Mouse (Mus musculus) ES-Bruce4 (cell line): ENCODE results near the gene Nlk. TPM values are rescaled to one million over a fixed set of nuclear protein-coding genes. Genes with fewer than 3 reads are reported as not detected.

Experiments used
- H3K27ac ChIP-seq: 2 replicates; pipeline ENCODE4 v1.5.1; 2012; ENCODE audit warnings: low read length, inconsistent platforms; ENCODE audit not compliant: insufficient read depth
- H3K27me3 ChIP-seq: 2 replicates; pipeline ENCODE4 v1.6.1; 2012; ENCODE audit warnings: mild to moderate bottlenecking, low read length, inconsistent platforms; ENCODE audit not compliant: control insufficient read depth, poor library complexity, insufficient read depth, severe bottlenecking
- H3K36me3 ChIP-seq: 2 replicates; pipeline ENCODE4 v1.6.1; 2012; ENCODE audit warnings: inconsistent platforms, mild to moderate bottlenecking, low read length, moderate library complexity; ENCODE audit not compliant: control insufficient read depth, poor library complexity, insufficient read depth, severe bottlenecking
- H3K4me1 ChIP-seq: one replicate; pipeline ENCODE4 v1.8.1; 2011; ENCODE audit warnings: low read length; ENCODE audit not compliant: control insufficient read depth, insufficient read depth
- H3K4me3 ChIP-seq: 2 replicates; pipeline ENCODE4 v1.5.1; 2011; ENCODE audit warnings: low read depth, mild to moderate bottlenecking, low read length
- H3K9ac ChIP-seq: 2 replicates; pipeline ENCODE4 v1.6.1; 2012; ENCODE audit warnings: low read depth, mild to moderate bottlenecking, inconsistent platforms; ENCODE audit not compliant: poor library complexity, severe bottlenecking
- H3K9me3 ChIP-seq: replicated peaks from 2 replicates; pipeline ENCODE4 v1.6.1; 2012; ENCODE audit warnings: mild to moderate bottlenecking, low read length, inconsistent platforms; ENCODE audit not compliant: control insufficient read depth, poor library complexity, insufficient read depth, severe bottlenecking
- CTCF ChIP-seq: IDR thresholded peaks from one replicate; pipeline ENCODE4 v1.8.1; 2011; ENCODE audit warnings: low read depth, low read length
- EP300 ChIP-seq: IDR thresholded peaks from 2 replicates; pipeline ENCODE4 v1.6.1; 2011; ENCODE audit warnings: low read depth, low read length; ENCODE audit not compliant: insufficient read depth
- POLR2A ChIP-seq: IDR thresholded peaks from one replicate; pipeline ENCODE4 v1.8.1; 2011; ENCODE audit warnings: low read length; ENCODE audit not compliant: insufficient read depth
- polyA plus RNA-seq: library from polyadenylated mRNA; stranded (reverse); fragments of >200 nt; gene quantifications from 2 replicates; pipeline ENCODE4 v1.2.4, GENCODE M21; 2011; ENCODE audit warnings: low read depth; ENCODE audit not compliant: missing spikeins, insufficient read depth, insufficient read length

The Nlk gene
- polyA plus RNA-seq, 1 experiment: 39.7 TPM

DNA sequence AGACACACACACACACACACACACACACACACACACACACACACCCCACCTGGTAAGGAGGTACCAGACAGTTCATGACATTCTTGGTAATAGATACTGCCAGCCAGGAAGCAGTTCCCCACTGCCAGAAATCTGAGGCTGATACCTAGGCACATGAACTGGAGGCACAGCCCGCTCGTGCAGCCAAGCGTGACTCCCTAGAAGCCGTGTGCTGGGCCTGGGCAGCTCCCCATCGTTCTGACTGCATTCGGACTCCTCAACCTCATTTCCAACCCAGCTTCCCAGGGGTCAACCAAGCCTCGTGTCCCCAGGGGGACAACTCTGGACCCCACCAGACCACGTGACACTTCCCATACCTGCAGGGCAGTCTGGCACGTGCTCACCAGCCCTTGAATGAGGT is 168.5 kb downstream of the Nlk start:
- Histone ChIP-seq H3K4me1 (no peaks in the 10 kb centered on the region), H3K9ac (no peak overlapping the region), H3K27me3 (no peaks in the 10 kb centered on the region), H3K9me3 (no peaks in the 10 kb centered on the region), H3K27ac (no peak overlapping the region), H3K36me3 (peaks cover 45% of the 10 kb centered on the region), H3K4me3 (no peak overlapping the region)
- TF ChIP-seq EP300 (no peak), POLR2A (no peak), CTCF (no peak)

DNA sequence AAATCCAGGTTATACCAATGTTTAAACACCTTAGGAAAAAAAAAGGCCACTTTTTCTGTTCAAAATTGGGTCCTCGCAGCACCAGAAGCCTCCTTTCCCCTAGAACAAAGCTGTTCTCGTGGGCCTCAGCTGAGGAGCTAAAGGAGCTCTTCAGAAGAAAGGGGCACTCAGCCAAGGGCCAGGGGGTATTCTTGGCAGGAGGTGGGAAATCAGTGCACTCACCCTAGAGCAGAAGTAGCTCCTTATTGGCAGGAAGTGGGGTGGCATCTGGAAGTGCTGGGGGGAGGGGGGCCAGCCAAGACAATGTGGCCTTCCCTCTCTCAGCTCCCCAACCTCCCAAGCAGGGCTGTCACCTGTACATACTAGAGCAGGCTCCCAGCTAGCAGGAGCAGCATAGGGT is 172.3 kb downstream of the Nlk start:
- Histone ChIP-seq H3K9me3 (no peaks in the 10 kb centered on the region), H3K4me3 (no peak overlapping the region), H3K9ac (no peak overlapping the region), H3K27me3 (no peaks in the 10 kb centered on the region), H3K36me3 (peaks cover 83% of the 10 kb centered on the region), H3K27ac (no peak overlapping the region), H3K4me1 (no peaks in the 10 kb centered on the region)
- TF ChIP-seq POLR2A: no peak
- no peak for TF ChIP-seq CTCF
- no peak for TF ChIP-seq EP300

DNA sequence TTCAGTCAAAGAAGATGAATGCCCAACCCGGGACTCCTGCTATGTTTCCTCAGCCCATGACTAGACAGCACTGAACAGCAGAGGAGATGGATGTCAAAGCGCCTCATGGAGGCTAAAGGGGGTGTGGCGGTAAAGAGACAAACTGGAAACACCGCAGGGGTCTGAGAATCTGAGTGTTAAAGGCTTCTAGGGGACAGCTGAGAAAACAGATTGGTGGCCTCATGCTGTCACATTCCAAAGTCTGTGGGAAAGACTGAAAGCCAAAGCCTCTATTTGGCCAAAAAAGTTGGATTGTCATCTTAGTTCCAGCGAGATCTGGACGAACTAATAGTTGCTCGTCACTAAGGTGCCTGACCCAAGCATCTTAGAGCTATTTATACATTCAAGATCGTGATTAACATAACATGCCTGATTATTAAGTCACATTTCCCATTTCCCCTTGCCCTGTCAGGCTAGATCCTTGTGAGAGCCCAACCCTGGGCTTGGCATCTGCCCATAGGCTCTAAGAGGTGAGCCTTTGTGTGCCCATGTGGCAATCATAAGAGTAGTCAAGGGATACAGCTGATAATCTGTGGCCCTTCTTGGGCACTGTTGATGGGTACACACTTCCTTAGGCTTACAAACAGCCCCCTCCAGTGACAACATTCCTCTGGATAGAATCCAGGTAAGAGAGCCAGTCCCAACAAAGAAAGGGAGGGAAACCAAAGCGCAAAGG is 173.8 kb downstream of the Nlk start:
- no peak overlapping the region for H3K4me3 ChIP-seq
- H3K27ac ChIP-seq: no peak overlapping the region
- TF ChIP-seq EP300: no peak
- no peak for TF ChIP-seq CTCF
- TF ChIP-seq POLR2A: no peak
- no peak overlapping the region for H3K9ac ChIP-seq
- H3K36me3 ChIP-seq: peaks cover 89% of the 10 kb centered on the region
- no peaks in the 10 kb centered on the region for H3K27me3 ChIP-seq
- no peaks in the 10 kb centered on the region for H3K9me3 ChIP-seq
- H3K4me1 ChIP-seq: no peaks in the 10 kb centered on the region

DNA sequence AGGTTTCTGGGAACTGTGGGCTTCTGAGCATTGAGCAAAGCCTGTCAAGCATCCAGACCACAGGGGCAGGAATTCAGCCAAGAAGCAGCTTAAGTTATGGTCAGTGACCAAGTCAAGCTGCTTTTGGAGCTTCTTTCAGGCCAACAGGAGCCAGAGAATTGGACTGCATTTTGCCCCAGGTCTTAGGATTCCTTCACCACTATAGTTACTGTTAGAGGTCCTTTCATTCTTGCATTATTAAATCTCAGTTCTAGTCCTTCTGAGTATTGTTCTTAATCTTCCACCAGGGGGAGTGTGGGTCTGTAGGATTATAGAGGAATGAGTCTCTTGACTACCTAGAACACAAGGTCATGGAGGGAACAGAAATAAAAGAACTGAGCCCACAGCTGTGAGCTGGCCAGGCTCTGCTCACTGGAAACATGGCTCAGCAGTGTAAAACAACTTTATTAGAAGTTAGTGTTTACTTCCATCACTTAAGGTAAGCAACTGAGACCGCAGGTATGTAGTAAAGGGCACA is 174.6 kb downstream of the Nlk start:
- H3K9me3 ChIP-seq: no peaks in the 10 kb centered on the region

DNA sequence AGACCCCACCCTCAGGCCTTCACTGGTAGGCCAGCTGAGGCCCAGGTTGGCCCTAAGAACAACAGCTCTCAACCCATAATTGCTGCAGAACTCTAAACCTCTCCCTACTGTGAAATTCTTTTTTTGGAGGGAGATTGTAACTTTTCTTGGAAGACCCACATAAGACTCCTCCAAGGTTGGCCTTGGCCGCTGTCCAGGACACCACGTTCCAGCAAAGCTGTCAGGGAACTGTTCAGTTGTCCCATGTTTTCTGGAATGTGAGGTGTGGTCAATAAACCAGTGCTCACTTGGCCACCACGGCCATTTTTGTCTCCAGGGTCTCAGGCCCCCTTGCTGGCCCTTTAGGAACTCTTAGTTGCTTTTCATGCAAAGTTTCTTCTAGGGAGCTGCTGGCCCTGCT is 175.3 kb downstream of the Nlk start:
- Histone ChIP-seq H3K27me3 (no peaks in the 10 kb centered on the region), H3K4me3 (no peak overlapping the region), H3K4me1 (no peaks in the 10 kb centered on the region), H3K9me3 (no peaks in the 10 kb centered on the region), H3K9ac (no peak overlapping the region), H3K27ac (no peak overlapping the region), H3K36me3 (peaks cover 82% of the 10 kb centered on the region)
- TF ChIP-seq CTCF (no peak), POLR2A (no peak), EP300 (no peak)

More for the DNA sequence above, 174.6 kb downstream of the Nlk start:
- H3K36me3 ChIP-seq: peaks cover 88% of the 10 kb centered on the region
- no peak overlapping the region for H3K27ac ChIP-seq
- no peaks in the 10 kb centered on the region for H3K27me3 ChIP-seq
- no peak overlapping the region for H3K4me3 ChIP-seq
- H3K4me1 ChIP-seq: no peaks in the 10 kb centered on the region
- H3K9ac ChIP-seq: no peak overlapping the region
- TF ChIP-seq CTCF: no peak
- TF ChIP-seq EP300: no peak
- no peak for TF ChIP-seq POLR2A

DNA sequence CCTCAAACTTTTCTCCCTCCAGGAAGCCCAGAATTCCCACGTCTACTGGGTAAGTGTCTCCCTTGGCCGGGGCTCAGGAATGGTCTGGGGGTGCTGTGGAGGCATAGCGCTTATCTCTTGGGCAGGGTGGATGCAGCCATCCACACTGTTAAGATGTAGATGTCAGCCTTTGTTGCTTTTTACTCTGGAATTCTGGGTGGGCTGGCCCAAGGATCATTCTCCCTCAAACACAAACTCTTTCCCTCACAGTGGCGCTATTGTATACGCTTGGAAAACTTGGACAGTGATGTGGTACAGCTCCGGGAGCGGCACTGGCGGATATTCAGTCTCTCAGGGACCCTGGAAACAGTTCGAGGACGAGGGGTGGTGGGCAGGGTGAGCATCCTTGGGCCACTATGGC is 178.2 kb downstream of the Nlk start:
- H3K9ac ChIP-seq: no peak overlapping the region
- TF ChIP-seq EP300 (no peak), CTCF (no peak), POLR2A (no peak)
- H3K36me3 ChIP-seq: peaks cover 80% of the 10 kb centered on the region
- no peaks in the 10 kb centered on the region for H3K9me3 ChIP-seq
- H3K4me1 ChIP-seq: no peaks in the 10 kb centered on the region
- H3K4me3 ChIP-seq: no peak overlapping the region
- H3K27me3 ChIP-seq: no peaks in the 10 kb centered on the region
- 0 out of 2 replicates have a peak overlapping the region, but pooled peaks have one; percentile 18 for H3K27ac ChIP-seq

Other genes starting within 250 kb of the Nlk start
- gene Slc46a1, start 231.7 kb downstream of the Nlk start, polyA plus RNA-seq: 6.5 and 9.1 TPM in 2 replicates
- gene Sarm1, start 199.6 kb downstream of the Nlk start, polyA plus RNA-seq: 2.0 and 3.1 TPM in 2 replicates
- gene Vtn, start 198.3 kb downstream of the Nlk start, polyA plus RNA-seq: not detected in 2 replicates
- not detected in 2 replicates for gene Sebox, start 193.9 kb downstream of the Nlk start, polyA plus RNA-seq
- gene Tmem199, start 185.2 kb downstream of the Nlk start, polyA plus RNA-seq: 41.6 and 41.7 TPM in 2 replicates
- 72.1 and 75.3 TPM in 2 replicates for gene Poldip2, start 185.2 kb downstream of the Nlk start, polyA plus RNA-seq
- gene Tnfaip1, start 161.0 kb downstream of the Nlk start, polyA plus RNA-seq: 38.2 and 41.2 TPM in 2 replicates
- 30.2 and 40.0 TPM in 2 replicates for gene Ift20, start 161.0 kb downstream of the Nlk start, polyA plus RNA-seq
- gene Tmem97, start 146.6 kb downstream of the Nlk start, polyA plus RNA-seq: 89.0 and 90.1 TPM in 2 replicates
- gene Ccnq, start 54.4 kb upstream of the Nlk start, polyA plus RNA-seq: 16.1 and 18.3 TPM in 2 replicates
- 20.8 and 21.2 TPM in 2 replicates for gene Lyrm9, start 129.2 kb upstream of the Nlk start, polyA plus RNA-seq
- gene Nos2, start 223.4 kb upstream of the Nlk start, polyA plus RNA-seq: 3.0 and 3.4 TPM in 2 replicates